Mouse (Mus musculus): ENCODE results near the gene Zfp691. TPM values are rescaled to one million over a fixed set of nuclear protein-coding genes. Genes with fewer than 3 reads are reported as not detected.
A peak's percentile ranks its signal among the peaks of the same experiment; 100 is the strongest.

The Zfp691 gene
- polyA plus RNA-seq, 1 experiment, result 1.8 TPM

GRCm38 (mm10) chr4:119178331-119178730, 4.3 kb upstream of the Zfp691 start:
- Histone ChIP-seq H3K36me3 (ENCODE audit: control insufficient read depth) (peaks cover 86% of the 10 kb centered on the region), H3K4me3 (replicated peaks) (no peak overlapping the region), H3K27me3 (ENCODE audit: control insufficient read depth) (no peaks in the 10 kb centered on the region; the same call in 1 of the 2 replicates), H3K4me1 (ENCODE audit: control insufficient read depth) (peaks cover 58% of the 10 kb centered on the region), H3K9me3 (ENCODE audit: control insufficient read depth, low read length) (no peaks in the 10 kb centered on the region)
- TF ChIP-seq TAL1 (IDR thresholded peaks at IDR 0.05; ENCODE audit: low read length) (no peak), GATA1 (IDR thresholded peaks at IDR 0.05; ENCODE audit: low read length) (no peak)

DNA sequence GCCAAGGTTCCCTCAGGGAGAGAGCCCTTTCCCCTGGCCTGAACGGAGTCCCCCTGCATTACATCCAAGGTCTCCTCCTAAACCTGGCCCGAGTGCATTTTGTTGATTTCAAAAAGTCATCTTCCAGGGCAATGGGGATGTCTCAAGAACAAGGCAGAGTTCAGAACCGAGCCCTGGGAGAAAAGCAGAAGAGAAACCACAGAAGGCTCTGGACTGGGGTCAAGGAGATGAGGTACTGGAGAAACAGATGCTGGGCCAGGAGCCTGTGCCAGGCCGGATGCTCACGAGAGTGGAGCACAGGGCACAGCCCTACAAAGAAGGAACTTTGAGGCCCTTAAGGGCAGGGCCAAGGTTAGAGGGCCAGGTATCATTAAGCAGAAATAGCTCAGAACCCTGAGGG, 3.7 kb upstream of the Zfp691 start:
- Histone ChIP-seq H3K9me3 (ENCODE audit: control insufficient read depth, low read length) (no peaks in the 10 kb centered on the region), H3K36me3 (ENCODE audit: control insufficient read depth) (peaks cover 80% of the 10 kb centered on the region), H3K4me1 (ENCODE audit: control insufficient read depth) (peaks cover 58% of the 10 kb centered on the region), H3K27me3 (ENCODE audit: control insufficient read depth) (no peaks in the 10 kb centered on the region), H3K4me3 (replicated peaks) (no peak overlapping the region)
- no peak for TF ChIP-seq TAL1 (IDR thresholded peaks at IDR 0.05; ENCODE audit: low read length)
- no peak for TF ChIP-seq GATA1 (IDR thresholded peaks at IDR 0.05; ENCODE audit: low read length)

DNA sequence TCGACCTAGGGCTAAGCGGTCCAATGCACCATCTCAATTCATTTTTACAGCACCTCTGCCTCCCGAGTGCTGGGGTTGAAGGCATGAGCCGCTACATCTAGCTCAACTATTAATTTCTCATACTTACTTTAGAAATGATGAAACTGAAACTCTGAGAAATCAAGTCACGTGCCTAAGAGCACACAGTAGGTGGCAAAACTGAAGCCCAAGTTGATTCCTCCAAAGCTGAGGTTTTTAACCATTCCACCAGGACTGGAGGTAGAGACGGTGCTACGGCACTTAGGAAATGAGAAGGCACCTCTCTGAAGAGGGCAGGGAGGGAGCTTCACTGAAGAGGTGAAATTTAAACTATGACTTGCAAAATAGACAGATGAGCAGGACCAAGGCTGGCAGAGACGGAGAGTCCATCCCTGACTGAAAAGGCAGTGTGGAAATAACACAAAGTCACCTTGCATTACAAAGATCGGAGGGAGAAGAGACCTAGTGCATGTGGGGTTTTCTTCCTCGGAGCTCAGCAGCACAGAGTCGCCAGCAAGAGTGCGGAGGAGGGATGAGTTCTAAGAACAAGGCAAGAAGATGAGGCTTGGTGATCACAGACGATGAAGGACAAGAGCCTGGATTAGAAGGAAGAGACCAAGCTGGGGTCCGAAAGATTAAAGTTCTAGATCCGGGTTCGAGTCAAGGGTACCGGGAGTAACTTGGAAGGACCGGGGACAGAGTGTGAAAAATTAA, 910 bp downstream of the Zfp691 start:
- Histone ChIP-seq H3K4me1 (ENCODE audit: control insufficient read depth) (peaks cover 49% of the 10 kb centered on the region), H3K27me3 (ENCODE audit: control insufficient read depth) (no peaks in the 10 kb centered on the region), H3K36me3 (ENCODE audit: control insufficient read depth) (peaks cover 71% of the 10 kb centered on the region), H3K4me3 (replicated peaks) (peak overlapping the region; percentile 81), H3K9me3 (ENCODE audit: control insufficient read depth, low read length) (no peaks in the 10 kb centered on the region)
- TF ChIP-seq GATA1 (IDR thresholded peaks at IDR 0.05; ENCODE audit: low read length), result no peak
- no peak for TF ChIP-seq TAL1 (IDR thresholded peaks at IDR 0.05; ENCODE audit: low read length)

GRCm38 (mm10) chr4:119167663-119168062, 6.3 kb downstream of the Zfp691 start:
- H3K4me1 ChIP-seq (ENCODE audit: control insufficient read depth), result peaks cover 28% of the 10 kb centered on the region
- H3K9me3 ChIP-seq (ENCODE audit: control insufficient read depth, low read length), result no peaks in the 10 kb centered on the region
- H3K36me3 ChIP-seq (ENCODE audit: control insufficient read depth), result peaks cover 39% of the 10 kb centered on the region
- no peaks in the 10 kb centered on the region for H3K27me3 ChIP-seq (ENCODE audit: control insufficient read depth)
- TF ChIP-seq TAL1 (IDR thresholded peaks at IDR 0.05; ENCODE audit: low read length), result no peak
- TF ChIP-seq GATA1 (IDR thresholded peaks at IDR 0.05; ENCODE audit: low read length), result no peak
- H3K4me3 ChIP-seq (replicated peaks), result no peak overlapping the region

GRCm38 (mm10) chr4:119167068-119167467, 6.9 kb downstream of the Zfp691 start:
- Histone ChIP-seq H3K4me3 (replicated peaks) (no peak overlapping the region), H3K36me3 (ENCODE audit: control insufficient read depth) (peaks cover 37% of the 10 kb centered on the region), H3K9me3 (ENCODE audit: control insufficient read depth, low read length) (no peaks in the 10 kb centered on the region), H3K27me3 (ENCODE audit: control insufficient read depth) (no peaks in the 10 kb centered on the region), H3K4me1 (ENCODE audit: control insufficient read depth) (peaks cover 24% of the 10 kb centered on the region)
- TF ChIP-seq TAL1 (IDR thresholded peaks at IDR 0.05; ENCODE audit: low read length), result no peak
- TF ChIP-seq GATA1 (IDR thresholded peaks at IDR 0.05; ENCODE audit: low read length), result no peak

GRCm38 (mm10) chr4:119165916-119166315, 8.1 kb downstream of the Zfp691 start:
- no peak for TF ChIP-seq GATA1 (IDR thresholded peaks at IDR 0.05; ENCODE audit: low read length)
- TF ChIP-seq TAL1 (IDR thresholded peaks at IDR 0.05; ENCODE audit: low read length), result no peak

GRCm38 (mm10) chr4:119162990-119163389, 11.0 kb downstream of the Zfp691 start:
- Histone ChIP-seq H3K4me3 (replicated peaks) (no peak overlapping the region), H3K27me3 (ENCODE audit: control insufficient read depth) (no peaks in the 10 kb centered on the region), H3K4me1 (ENCODE audit: control insufficient read depth) (peaks cover 6% of the 10 kb centered on the region), H3K36me3 (ENCODE audit: control insufficient read depth) (no peaks in the 10 kb centered on the region), H3K9me3 (ENCODE audit: control insufficient read depth, low read length) (no peaks in the 10 kb centered on the region; the same call in 1 of the 2 replicates)
- no peak for TF ChIP-seq TAL1 (IDR thresholded peaks at IDR 0.05; ENCODE audit: low read length)
- no peak for TF ChIP-seq GATA1 (IDR thresholded peaks at IDR 0.05; ENCODE audit: low read length)

More at GRCm38 (mm10) chr4:119165916-119166315, 8.1 kb downstream of the Zfp691 start:
- no peaks in the 10 kb centered on the region for H3K27me3 ChIP-seq (ENCODE audit: control insufficient read depth)
- peaks cover 28% of the 10 kb centered on the region for H3K36me3 ChIP-seq (ENCODE audit: control insufficient read depth)
- H3K4me3 ChIP-seq (replicated peaks), result no peak overlapping the region
- peaks cover 18% of the 10 kb centered on the region for H3K4me1 ChIP-seq (ENCODE audit: control insufficient read depth)
- no peaks in the 10 kb centered on the region for H3K9me3 ChIP-seq (ENCODE audit: control insufficient read depth, low read length)

GRCm38 (mm10) chr4:119161358-119161757, 12.6 kb downstream of the Zfp691 start:
- no peak for TF ChIP-seq GATA1 (IDR thresholded peaks at IDR 0.05; ENCODE audit: low read length)
- TF ChIP-seq TAL1 (IDR thresholded peaks at IDR 0.05; ENCODE audit: low read length), result no peak
- H3K9me3 ChIP-seq (ENCODE audit: control insufficient read depth, low read length), result no peaks in the 10 kb centered on the region; the same call in 1 of the 2 replicates
- H3K4me1 ChIP-seq (ENCODE audit: control insufficient read depth), result peaks cover 3% of the 10 kb centered on the region
- H3K27me3 ChIP-seq (ENCODE audit: control insufficient read depth), result no peaks in the 10 kb centered on the region
- H3K4me3 ChIP-seq (replicated peaks), result no peak overlapping the region
- no peaks in the 10 kb centered on the region for H3K36me3 ChIP-seq (ENCODE audit: control insufficient read depth)

DNA sequence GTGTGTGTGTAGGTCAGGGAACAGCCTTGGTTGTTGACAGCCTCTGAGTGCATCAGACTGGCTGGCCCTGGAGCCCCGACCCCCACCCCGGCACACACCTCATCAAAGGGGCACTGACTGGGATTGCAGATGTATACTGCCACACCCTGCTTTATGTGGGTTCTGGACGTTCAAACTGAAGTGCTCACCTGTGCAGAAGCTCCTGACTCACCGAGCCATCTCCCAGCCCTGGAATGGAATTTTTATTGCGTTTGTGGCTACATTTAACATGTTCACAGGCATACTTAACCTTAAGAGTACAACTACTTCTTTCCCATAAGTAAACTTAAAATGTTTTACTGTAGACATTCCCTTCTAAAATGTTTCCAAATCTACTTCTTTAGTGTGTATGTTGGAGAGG, 16.1 kb downstream of the Zfp691 start:
- no peak for TF ChIP-seq GATA1 (IDR thresholded peaks at IDR 0.05; ENCODE audit: low read length)
- TF ChIP-seq TAL1 (IDR thresholded peaks at IDR 0.05; ENCODE audit: low read length), result no peak
- no peaks in the 10 kb centered on the region for H3K4me1 ChIP-seq (ENCODE audit: control insufficient read depth)

More for the DNA sequence above, 16.1 kb downstream of the Zfp691 start:
- no peaks in the 10 kb centered on the region; the same call in 1 of the 2 replicates for H3K9me3 ChIP-seq (ENCODE audit: control insufficient read depth, low read length)
- H3K4me3 ChIP-seq (replicated peaks), result no peak overlapping the region
- peaks cover 11% of the 10 kb centered on the region for H3K27me3 ChIP-seq (ENCODE audit: control insufficient read depth)
- H3K36me3 ChIP-seq (ENCODE audit: control insufficient read depth), result no peaks in the 10 kb centered on the region
